Mouse (Mus musculus) liver, adult 2 months (tissue): ENCODE results near the gene Snx17.

ENCODE experiments used
- CTCF ChIP-seq: fragments of 200-500 bp; IDR thresholded peaks from 2 replicates; pipeline ENCODE4 v1.5.1; 2011; ENCODE audit warnings: low read depth, low read length, control low read depth
- POLR2A ChIP-seq: fragments of 200-500 bp; IDR thresholded peaks from 2 replicates; pipeline ENCODE4 v1.6.1; 2011; ENCODE audit warnings: low read length, control low read depth; ENCODE audit not compliant: insufficient read depth; ENCODE audit errors: extremely low read depth

DNA sequence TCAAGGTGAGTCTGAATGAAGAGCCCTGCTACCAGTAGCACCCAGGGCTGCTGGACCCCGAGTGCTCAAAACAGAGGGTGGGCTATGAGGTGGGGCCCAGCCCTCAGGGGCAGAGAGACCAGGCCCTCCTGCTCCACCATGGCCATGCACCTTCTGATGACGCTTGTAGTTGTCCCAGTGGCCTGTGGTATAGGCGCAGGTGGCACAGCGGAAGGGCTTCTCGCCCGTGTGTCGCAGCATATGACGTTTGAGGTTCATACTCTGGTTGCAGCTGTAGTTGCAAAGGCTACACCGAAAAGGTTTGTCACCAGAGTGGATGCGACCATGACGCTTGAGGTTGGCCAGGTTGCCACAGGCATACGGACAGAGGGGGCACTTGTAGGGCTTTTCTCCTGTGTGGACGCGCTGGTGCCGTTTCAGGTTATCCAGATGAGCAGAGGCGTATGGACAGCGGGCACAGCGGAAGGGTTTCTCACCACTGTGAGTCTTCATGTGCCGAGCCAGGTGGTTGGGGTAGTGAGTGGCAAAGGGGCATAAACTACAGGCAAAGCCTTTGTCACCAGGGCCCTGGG, 6.4 kb downstream of the Snx17 start:
- TF ChIP-seq CTCF (no peak), POLR2A (no peak)
